Mouse (Mus musculus): ENCODE data around the gene Psph.

Psph gene

DNA sequence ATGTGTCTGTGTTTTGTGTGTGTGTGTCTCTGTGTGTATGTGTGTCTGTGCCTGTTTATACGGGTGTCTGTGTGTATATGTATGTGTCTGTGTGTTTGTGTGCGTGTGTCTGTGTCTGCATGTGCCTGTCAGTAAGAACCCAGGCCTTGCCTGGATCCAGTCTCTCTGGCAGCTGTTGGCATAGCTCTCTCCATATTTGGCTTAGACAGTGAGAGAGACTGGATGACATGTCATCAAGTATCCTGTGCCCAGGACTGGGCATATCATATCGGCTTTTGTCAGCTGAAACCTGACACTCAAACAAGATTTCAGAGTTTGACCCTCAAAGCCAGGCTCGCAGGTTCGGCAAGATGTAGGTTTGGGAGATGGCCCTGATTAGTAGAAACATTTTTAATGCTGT, 56.2 kb downstream of the Psph start:
- in situ Hi-C loops (cut with MseI, MboI) = no loop called here

DNA sequence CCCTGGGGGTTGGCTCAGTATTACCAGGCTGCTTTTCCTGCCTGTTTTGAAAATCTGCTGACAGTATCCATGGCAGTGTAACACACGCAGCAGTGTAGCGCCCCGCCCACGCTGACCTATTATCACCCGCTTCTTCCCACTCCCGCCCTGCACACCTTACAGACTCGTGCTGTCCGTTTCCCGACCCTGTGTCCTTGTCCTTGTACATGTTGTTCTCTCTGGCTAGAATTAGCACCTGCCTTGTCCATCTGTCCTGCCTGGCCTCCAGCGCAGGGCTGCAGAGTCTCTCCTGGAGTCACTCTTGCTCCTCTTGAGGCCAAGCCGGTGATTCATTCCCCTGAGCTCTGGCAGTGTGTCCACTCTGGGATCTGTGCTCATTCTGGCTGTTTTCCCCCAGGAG, 56.9 kb downstream of the Psph start:
- in situ Hi-C loops (cut with MseI, MboI) = no loop called here

DNA sequence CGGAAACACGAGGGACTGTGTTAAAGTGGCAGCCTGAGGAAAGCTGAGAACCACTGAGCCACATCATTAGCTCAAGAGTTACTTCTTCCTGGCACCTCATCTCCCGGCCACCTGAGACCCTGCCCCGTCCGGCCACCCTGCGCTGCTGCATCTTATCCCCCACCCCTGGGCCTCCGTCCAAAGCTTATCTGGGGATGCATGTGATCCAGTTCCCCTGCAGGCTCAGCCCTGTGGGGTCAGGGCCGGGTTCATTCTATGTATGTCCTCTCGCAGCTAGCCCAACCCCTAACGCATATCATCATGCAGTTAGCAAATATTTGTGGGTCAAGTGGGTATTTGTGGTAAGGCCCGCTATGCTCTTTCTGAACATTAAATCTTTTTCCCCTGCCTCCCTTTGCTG, 58.0 kb downstream of the Psph start:
- in situ Hi-C loops (cut with MseI, MboI) = loop anchor here (10.0 kb wide), 1 partner anchor 114 kb away; no protein-coding TSS in a partner anchor

- in situ Hi-C loops (cut with MseI, MboI) = loop anchor here (10.0 kb wide), 1 partner anchor 112 kb away; no protein-coding TSS in a partner anchor
These were observed 60.5 kb downstream of the Psph start for GRCm38 (mm10) chr5:129726784-129727183.

DNA sequence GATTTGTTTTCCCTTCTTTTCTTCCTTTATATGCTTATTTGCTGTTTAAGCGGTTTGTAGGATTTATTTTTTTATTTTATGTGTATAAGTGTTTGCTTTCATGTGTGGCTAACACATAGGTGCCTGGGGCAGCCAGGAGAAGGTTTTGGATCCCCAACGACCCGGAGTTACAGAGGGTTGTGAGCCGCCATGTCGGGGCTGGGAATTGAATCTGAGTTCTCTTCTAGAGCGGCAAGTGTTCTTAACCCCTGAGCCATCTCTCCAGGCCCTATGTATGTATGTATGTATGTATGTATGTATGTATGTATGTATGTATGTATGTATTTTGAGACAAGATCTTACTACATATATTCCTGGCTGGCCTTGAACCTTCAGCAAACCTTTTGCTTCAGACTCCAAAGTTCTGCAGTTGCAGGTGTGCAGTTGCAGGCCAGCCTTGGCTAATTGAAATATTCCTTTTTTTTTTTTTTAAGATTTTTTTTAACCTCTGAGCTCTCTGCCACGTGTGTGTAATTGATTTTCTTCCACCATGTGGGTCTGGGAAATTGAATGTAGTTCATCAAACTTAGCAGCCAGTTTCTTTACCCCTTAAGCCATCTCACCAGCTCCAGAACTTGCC, 61.4 kb downstream of the Psph start:
- in situ Hi-C loops (cut with MseI, MboI) = loop anchor here (10.0 kb wide), 1 partner anchor 111 kb away; no protein-coding TSS in a partner anchor

GRCm38 (mm10) chr5:129724834-129725773, 62.1 kb downstream of the Psph start, which contains the start of gene Nipsnap2:
TSS of gene Nipsnap2 (plus strand) at chr5:129725063.
- in situ Hi-C loops (cut with MseI, MboI) = loop anchor here (10.0 kb wide), 1 partner anchor 110 kb away; no protein-coding TSS in a partner anchor

DNA sequence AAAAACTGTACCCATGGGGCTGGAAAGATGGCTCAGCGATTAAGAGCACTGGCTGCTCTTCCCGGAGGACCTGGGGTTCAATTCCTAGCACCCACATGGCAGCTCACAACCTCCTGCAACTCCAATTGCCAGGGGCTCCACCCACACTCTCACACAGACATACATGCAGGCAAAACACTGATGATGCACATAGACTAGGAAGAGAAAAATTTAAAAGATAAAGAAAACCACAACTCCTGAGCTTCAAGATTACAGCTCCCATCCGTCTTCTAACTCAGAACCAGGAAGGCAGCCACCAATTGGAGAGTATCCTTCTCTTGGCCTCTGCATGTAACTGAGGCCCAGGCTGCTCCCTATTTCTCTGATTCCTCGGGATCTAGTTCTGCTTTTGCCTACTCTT, 63.0 kb downstream of the Psph start:
- in situ Hi-C loops (cut with MseI, MboI) = loop anchor here (10.0 kb wide), 1 partner anchor 109 kb away; no protein-coding TSS in a partner anchor

- in situ Hi-C loops (cut with MseI, MboI) = loop anchor here (10.0 kb wide), 1 partner anchor 105 kb away; no protein-coding TSS in a partner anchor
These were observed 67.1 kb downstream of the Psph start for GRCm38 (mm10) chr5:129720176-129720575.

DNA sequence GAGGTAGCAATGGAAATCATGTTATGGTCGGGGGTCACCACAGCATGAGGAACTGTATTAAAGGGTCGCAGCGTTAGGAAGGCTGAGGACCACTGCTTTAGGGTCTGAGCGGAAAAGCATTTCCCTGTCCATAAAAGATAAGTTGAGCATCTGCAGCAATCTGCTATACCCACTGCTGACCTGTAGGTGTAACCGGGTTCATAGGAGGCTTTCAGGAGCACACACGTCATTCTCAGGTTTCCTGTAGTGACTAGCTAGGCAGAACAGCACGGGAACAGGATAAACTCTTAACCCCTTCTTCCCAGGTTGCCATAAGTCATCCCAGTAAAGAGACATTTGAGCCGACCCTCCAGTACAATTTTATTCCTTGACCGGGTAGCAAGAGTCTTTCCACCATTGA, 70.2 kb downstream of the Psph start:
- in situ Hi-C loops (cut with MseI, MboI) = no loop called here
